Mouse (Mus musculus): ENCODE measurements around the gene Sit1. TPM values are rescaled to one million over a fixed set of nuclear protein-coding genes. Genes with fewer than 3 reads are reported as not detected.
"Not testable (repeated sequence)": the region's sequence is repeated elsewhere in the genome, so short reads cannot be mapped to it uniquely, and the experiment has no call there.

The Sit1 gene
- total and polyA plus RNA-seq, 3 experiments = 0.31 TPM; not detected in 2

- peak overlapping the region; percentile 30 for H3K4me3 ChIP-seq
- H3K9ac ChIP-seq (ENCODE audit: low read depth, low read length) = no peak overlapping the region
- no peaks in the 10 kb centered on the region for H3K79me2 ChIP-seq (replicated peaks; ENCODE audit: control insufficient read depth, insufficient read depth, low read length)
- peak overlapping the region; percentile 98 for H3K27ac ChIP-seq
- DNase-seq = no peak
- 39% methylated on average over 12 of the region's 12 CpGs for WGBS
- H3K27me3 ChIP-seq (ENCODE audit: control insufficient read depth, insufficient read depth, low read length) = no peaks in the 10 kb centered on the region
- peaks cover 6% of the 10 kb centered on the region for H3K4me1 ChIP-seq (ENCODE audit: control insufficient read depth, insufficient read depth, low read length)
- TF ChIP-seq POLR2A (IDR thresholded peaks at IDR 0.05; ENCODE audit: insufficient read depth, low read depth, low read length) = no peak
- TF ChIP-seq EP300 (IDR thresholded peaks at IDR 0.05; ENCODE audit: insufficient read depth, low read depth, low read length) = no peak
- no peak for TF ChIP-seq CTCF (IDR thresholded peaks at IDR 0.05)
- intact Hi-C loops (cut with DNase I) = loop anchor here (5.0 kb wide), 1 partner anchor 70 kb away; the partner anchor contains the start of genes Creb3 and Tln1
- H3K36me3 ChIP-seq (ENCODE audit: control insufficient read depth, insufficient read depth, low read length) = no peaks in the 10 kb centered on the region
These were observed 8.7 kb upstream of the Sit1 start for GRCm38 (mm10) chr4:43492101-43492820.

GRCm38 (mm10) chr4:43490801-43491200 lies 7.3 kb upstream of the Sit1 start:
- H3K9ac ChIP-seq (ENCODE audit: low read depth, low read length) = no peak overlapping the region
- no peak overlapping the region for H3K4me3 ChIP-seq
- peak in 1 of 2 experiments; percentile 44 for DNase-seq
- H3K36me3 ChIP-seq (ENCODE audit: control insufficient read depth, insufficient read depth, low read length) = no peaks in the 10 kb centered on the region
- no peak overlapping the region; the same call in 1 of the 2 replicates for H3K27ac ChIP-seq
- H3K27me3 ChIP-seq (ENCODE audit: control insufficient read depth, insufficient read depth, low read length) = no peaks in the 10 kb centered on the region
- intact Hi-C loops (cut with DNase I) = loop anchor here (5.0 kb wide), 1 partner anchor 72 kb away; the partner anchor contains the start of genes Creb3 and Tln1
- TF ChIP-seq POLR2A (IDR thresholded peaks at IDR 0.05; ENCODE audit: insufficient read depth, low read depth, low read length) = no peak
- no peak for TF ChIP-seq EP300 (IDR thresholded peaks at IDR 0.05; ENCODE audit: insufficient read depth, low read depth, low read length)
- no peak for TF ChIP-seq CTCF (IDR thresholded peaks at IDR 0.05)
- WGBS = 62% methylated on average over 5 of the region's 5 CpGs
- peaks cover 6% of the 10 kb centered on the region for H3K4me1 ChIP-seq (ENCODE audit: control insufficient read depth, insufficient read depth, low read length)
- no peaks in the 10 kb centered on the region for H3K79me2 ChIP-seq (replicated peaks; ENCODE audit: control insufficient read depth, insufficient read depth, low read length)

GRCm38 (mm10) chr4:43489611-43490010 lies 6.1 kb upstream of the Sit1 start:
- intact Hi-C loops (cut with DNase I) = loop anchor here (1.0 to 5.0 kb wide), 2 partner anchors 69 to 73 kb away; partner anchors contain the start of genes Creb3 and Tln1

GRCm38 (mm10) chr4:43485666-43486065 lies 2.1 kb upstream of the Sit1 start:
- H3K36me3 ChIP-seq (ENCODE audit: control insufficient read depth, insufficient read depth, low read length); H3K4me1 ChIP-seq (ENCODE audit: control insufficient read depth, insufficient read depth, low read length); H3K27me3 ChIP-seq (ENCODE audit: control insufficient read depth, insufficient read depth, low read length); H3K27ac ChIP-seq; H3K79me2 ChIP-seq (replicated peaks; ENCODE audit: control insufficient read depth, insufficient read depth, low read length); H3K9ac ChIP-seq (ENCODE audit: low read depth, low read length); DNase-seq; H3K4me3 ChIP-seq; intact Hi-C loops (cut with DNase I): not testable (repeated sequence)
- 86% methylated on average over 5 of the region's 5 CpGs for WGBS

More at GRCm38 (mm10) chr4:43489611-43490010, 6.1 kb upstream of the Sit1 start:
- H3K36me3 ChIP-seq (ENCODE audit: control insufficient read depth, insufficient read depth, low read length) = no peaks in the 10 kb centered on the region
- no peaks in the 10 kb centered on the region for H3K79me2 ChIP-seq (replicated peaks; ENCODE audit: control insufficient read depth, insufficient read depth, low read length)
- 96% methylated on average over 3 of the region's 3 CpGs for WGBS
- H3K27ac ChIP-seq = no peak overlapping the region
- no peak overlapping the region for H3K4me3 ChIP-seq
- no peak overlapping the region for H3K9ac ChIP-seq (ENCODE audit: low read depth, low read length)
- DNase-seq = no peak
- TF ChIP-seq POLR2A (IDR thresholded peaks at IDR 0.05; ENCODE audit: insufficient read depth, low read depth, low read length) (no peak), EP300 (IDR thresholded peaks at IDR 0.05; ENCODE audit: insufficient read depth, low read depth, low read length) (no peak), CTCF (IDR thresholded peaks at IDR 0.05) (no peak)
- no peaks in the 10 kb centered on the region for H3K27me3 ChIP-seq (ENCODE audit: control insufficient read depth, insufficient read depth, low read length)
- peaks cover 6% of the 10 kb centered on the region for H3K4me1 ChIP-seq (ENCODE audit: control insufficient read depth, insufficient read depth, low read length)

- 47% methylated on average over 10 of the region's 10 CpGs for WGBS
- TF ChIP-seq POLR2A (IDR thresholded peaks at IDR 0.05; ENCODE audit: insufficient read depth, low read depth, low read length) (no peak), CTCF (IDR thresholded peaks at IDR 0.05) (no peak), EP300 (IDR thresholded peaks at IDR 0.05; ENCODE audit: insufficient read depth, low read depth, low read length) (no peak)
These were observed 943 bp downstream of the Sit1 start for GRCm38 (mm10) chr4:43482591-43482990.

GRCm38 (mm10) chr4:43481894-43482456 lies 1.6 kb downstream of the Sit1 start:
- Histone ChIP-seq H3K9ac (ENCODE audit: low read depth, low read length) (no peak overlapping the region), H3K36me3 (ENCODE audit: control insufficient read depth, insufficient read depth, low read length) (no peaks in the 10 kb centered on the region), H3K4me3 (no peak overlapping the region), H3K27ac (no peak overlapping the region), H3K27me3 (ENCODE audit: control insufficient read depth, insufficient read depth, low read length) (no peaks in the 10 kb centered on the region), H3K4me1 (ENCODE audit: control insufficient read depth, insufficient read depth, low read length) (no peaks in the 10 kb centered on the region; the same call in 1 of the 2 replicates), H3K79me2 (replicated peaks; ENCODE audit: control insufficient read depth, insufficient read depth, low read length) (no peaks in the 10 kb centered on the region)
- 60% methylated on average over 7 of the region's 7 CpGs for WGBS
- DNase-seq = no peak
- intact Hi-C loops (cut with DNase I) = loop anchor here (5.0 kb wide), 1 partner anchor 215 kb away; the partner anchor contains the start of gene Atp8b5
- TF ChIP-seq EP300 (IDR thresholded peaks at IDR 0.05; ENCODE audit: insufficient read depth, low read depth, low read length) = no peak
- TF ChIP-seq POLR2A (IDR thresholded peaks at IDR 0.05; ENCODE audit: insufficient read depth, low read depth, low read length) = no peak
- no peak for TF ChIP-seq CTCF (IDR thresholded peaks at IDR 0.05)

More at GRCm38 (mm10) chr4:43482591-43482990, 943 bp downstream of the Sit1 start:
- no peak overlapping the region for H3K9ac ChIP-seq (ENCODE audit: low read depth, low read length)
- no peaks in the 10 kb centered on the region for H3K27me3 ChIP-seq (ENCODE audit: control insufficient read depth, insufficient read depth, low read length)
- no peaks in the 10 kb centered on the region; the same call in 1 of the 2 replicates for H3K4me1 ChIP-seq (ENCODE audit: control insufficient read depth, insufficient read depth, low read length)
- H3K36me3 ChIP-seq (ENCODE audit: control insufficient read depth, insufficient read depth, low read length) = no peaks in the 10 kb centered on the region
- no peak overlapping the region for H3K27ac ChIP-seq
- no peak overlapping the region for H3K4me3 ChIP-seq
- DNase-seq = no peak
- intact Hi-C loops (cut with DNase I) = loop anchor here (5.0 kb wide), 1 partner anchor 215 kb away; the partner anchor contains the start of gene Atp8b5
- H3K79me2 ChIP-seq (replicated peaks; ENCODE audit: control insufficient read depth, insufficient read depth, low read length) = no peaks in the 10 kb centered on the region
